Mouse (Mus musculus) erythroblast, embryonic 14.5 days (primary cell): ENCODE results near the gene Arpc5. TPM values are rescaled to one million over a fixed set of nuclear protein-coding genes. Genes with fewer than 3 reads are reported as not detected.
"Not testable (repeated sequence)": the region's sequence is repeated elsewhere in the genome, so short reads cannot be mapped to it uniquely, and the experiment has no call there.

Experiments used
- H3K27me3 ChIP-seq: 2 replicates; pipeline ENCODE4 v1.6.1; 2012; ENCODE audit warnings: inconsistent platforms; ENCODE audit not compliant: control insufficient read depth
- H3K36me3 ChIP-seq: 2 replicates; pipeline ENCODE4 v1.6.1; 2012; ENCODE audit warnings: mild to moderate bottlenecking, inconsistent platforms; ENCODE audit not compliant: control insufficient read depth
- H3K4me1 ChIP-seq: 2 replicates; pipeline ENCODE4 v1.6.1; 2012; ENCODE audit warnings: inconsistent platforms; ENCODE audit not compliant: control insufficient read depth
- H3K4me3 ChIP-seq: replicated peaks from 2 replicates; pipeline ENCODE3; 2012; ENCODE audit warnings: moderate library complexity, mild to moderate bottlenecking, inconsistent platforms
- H3K9me3 ChIP-seq: 2 replicates; pipeline ENCODE4 v1.6.1; 2012; ENCODE audit warnings: low read length, inconsistent platforms, mixed read lengths; ENCODE audit not compliant: control insufficient read depth
- GATA1 ChIP-seq: IDR thresholded peaks from 2 replicates; pipeline ENCODE4 v1.6.1; 2012; ENCODE audit warnings: low read length, inconsistent platforms, mixed read lengths
- TAL1 ChIP-seq: IDR thresholded peaks from 3 replicates; pipeline ENCODE4 v1.6.1; 2012; ENCODE audit warnings: low read length, inconsistent platforms, mixed read lengths
- polyA plus RNA-seq: library from polyadenylated mRNA; stranded (reverse); fragments of >175 nt; gene quantifications from 2 replicates; pipeline ENCODE4 v1.2.3, GENCODE M21; 2012

The Arpc5 gene
- polyA plus RNA-seq, 1 experiment: 23.0 TPM

- peaks cover 78% of the 10 kb centered on the region for H3K36me3 ChIP-seq
- TF ChIP-seq GATA1 (no peak), TAL1 (no peak)
- H3K4me1 ChIP-seq: peaks cover 15% of the 10 kb centered on the region
- no peak overlapping the region for H3K4me3 ChIP-seq
- H3K9me3 ChIP-seq: no peaks in the 10 kb centered on the region
- H3K27me3 ChIP-seq: peaks cover 7% of the 10 kb centered on the region
Measured at GRCm38 (mm10) chr1:152771016-152771415, 4.7 kb downstream of the Arpc5 start.

- peaks cover 73% of the 10 kb centered on the region for H3K36me3 ChIP-seq
- not testable (repeated sequence) for H3K4me3 ChIP-seq, H3K27me3 ChIP-seq, H3K4me1 ChIP-seq, H3K9me3 ChIP-seq
Measured at GRCm38 (mm10) chr1:152774601-152775000, 8.3 kb downstream of the Arpc5 start.

- Histone ChIP-seq H3K4me3 (no peak overlapping the region), H3K36me3 (peaks cover 28% of the 10 kb centered on the region), H3K9me3 (no peaks in the 10 kb centered on the region), H3K27me3 (no peaks in the 10 kb centered on the region), H3K4me1 (peaks cover 2% of the 10 kb centered on the region)
- TF ChIP-seq GATA1 (no peak), TAL1 (no peak)
Measured at GRCm38 (mm10) chr1:152779071-152779737, 12.9 kb downstream of the Arpc5 start.

GRCm38 (mm10) chr1:152784620-152785019 is 18.3 kb downstream of the Arpc5 start:
- H3K4me1 ChIP-seq: no peaks in the 10 kb centered on the region
- H3K27me3 ChIP-seq: no peaks in the 10 kb centered on the region
- H3K9me3 ChIP-seq: no peaks in the 10 kb centered on the region
- H3K4me3 ChIP-seq: no peak overlapping the region
- TF ChIP-seq GATA1 (no peak), TAL1 (no peak)
- no peaks in the 10 kb centered on the region for H3K36me3 ChIP-seq

GRCm38 (mm10) chr1:152785446-152785845 is 19.1 kb downstream of the Arpc5 start:
- H3K4me3 ChIP-seq, H3K9me3 ChIP-seq, H3K27me3 ChIP-seq, H3K36me3 ChIP-seq, H3K4me1 ChIP-seq: not testable (repeated sequence)

- Histone ChIP-seq H3K36me3 (no peaks in the 10 kb centered on the region), H3K27me3 (no peaks in the 10 kb centered on the region), H3K4me1 (no peaks in the 10 kb centered on the region; the same call in 1 of the 2 replicates), H3K4me3 (no peak overlapping the region), H3K9me3 (no peaks in the 10 kb centered on the region)
- TF ChIP-seq TAL1: no peak
Measured at GRCm38 (mm10) chr1:152786953-152787352, 20.6 kb downstream of the Arpc5 start.

GRCm38 (mm10) chr1:152788121-152788660 is 21.8 kb downstream of the Arpc5 start:
- Histone ChIP-seq H3K4me1 (no peaks in the 10 kb centered on the region; the same call in 1 of the 2 replicates), H3K4me3 (no peak overlapping the region), H3K27me3 (no peaks in the 10 kb centered on the region), H3K9me3 (no peaks in the 10 kb centered on the region), H3K36me3 (no peaks in the 10 kb centered on the region)
- TF ChIP-seq TAL1: no peak
- TF ChIP-seq GATA1: no peak

GRCm38 (mm10) chr1:152790254-152790653 is 23.9 kb downstream of the Arpc5 start:
- TF ChIP-seq TAL1 (no peak), GATA1 (no peak)
- H3K4me1 ChIP-seq: no peaks in the 10 kb centered on the region; the same call in 1 of the 2 replicates
- H3K4me3 ChIP-seq: no peak overlapping the region
- H3K27me3 ChIP-seq: no peaks in the 10 kb centered on the region
- no peaks in the 10 kb centered on the region for H3K36me3 ChIP-seq
- H3K9me3 ChIP-seq: no peaks in the 10 kb centered on the region

- no peaks in the 10 kb centered on the region for H3K27me3 ChIP-seq
- no peak overlapping the region for H3K4me3 ChIP-seq
- H3K9me3 ChIP-seq: no peaks in the 10 kb centered on the region
- no peaks in the 10 kb centered on the region; the same call in 1 of the 2 replicates for H3K4me1 ChIP-seq
- no peaks in the 10 kb centered on the region for H3K36me3 ChIP-seq
- no peak for TF ChIP-seq TAL1
- TF ChIP-seq GATA1: no peak
Measured at GRCm38 (mm10) chr1:152790821-152791220, 24.5 kb downstream of the Arpc5 start.

- Histone ChIP-seq H3K36me3 (no peaks in the 10 kb centered on the region), H3K4me3 (no peak overlapping the region), H3K4me1 (no peaks in the 10 kb centered on the region; the same call in 1 of the 2 replicates), H3K27me3 (no peaks in the 10 kb centered on the region), H3K9me3 (no peaks in the 10 kb centered on the region)
- TF ChIP-seq GATA1 (no peak), TAL1 (no peak)
Measured at GRCm38 (mm10) chr1:152791269-152791668, 24.9 kb downstream of the Arpc5 start.
